ENCODE assay signal across 8 mouse cellular contexts in genomic region chr5:123343707-123344627, GRCm38 (mm10). TPM values are rescaled to one million over a fixed set of nuclear protein-coding genes. Genes with fewer than 3 reads are reported as not detected.
DNase-seq lines count a peak whose midpoint lies in the region; ATAC-seq and TF ChIP-seq lines count a peak whose summit lies in the region.

Gene Bcl7a, plus strand, starts transcription at chr5:123343834.

- peak within 1 kb of the TSS; percentile 91 for H3K4me2 ChIP-seq in hindbrain, embryonic 12.5 days (replicated peaks)
- H3K4me2 ChIP-seq in lung, postnatal 0 days (replicated peaks; ENCODE audit: low read depth, low read length) = peak within 1 kb of the TSS; percentile 96

- CTCF ChIA-PET in Patski (lab: Charles Lee) = interaction anchor here (0.9 kb wide), 2 partner anchors 33 to 34 kb away, joined by 3 read pairs; no protein-coding TSS in a partner anchor

- WGBS in hindbrain, embryonic 12.5 days = 1% methylated on average over 60 of the region's 69 CpGs
- 1% methylated on average over 55 of the region's 69 CpGs for WGBS in lung, postnatal 0 days

- H3K27ac ChIP-seq in hindbrain, embryonic 12.5 days = peak within 1 kb of the TSS; percentile 100
- peak within 1 kb of the TSS; percentile 96 for H3K27ac ChIP-seq in lung, postnatal 0 days (ENCODE audit: low read length)

- POLR2A ChIA-PET in Patski (lab: Charles Lee) = interaction anchor here (0.9 to 2.8 kb wide), 8 partner anchors 9 to 90 kb away, joined by 3 to 14 read pairs (median 4); no protein-coding TSS in a partner anchor

- no peak for TF ChIP-seq EP300 in lung, postnatal 0 days (IDR thresholded peaks at IDR 0.05)

- peak within 1 kb of the TSS; percentile 99 for H3K9ac ChIP-seq in hindbrain, embryonic 12.5 days
- H3K9ac ChIP-seq in lung, postnatal 0 days (replicated peaks; ENCODE audit: low read depth) = peak within 1 kb of the TSS; percentile 66

- H3K4me3 ChIP-seq in hindbrain, embryonic 12.5 days = peak within 1 kb of the TSS; percentile 97
- H3K4me3 ChIP-seq in lung, postnatal 0 days (ENCODE audit: low read depth, low read length) = peak within 1 kb of the TSS; percentile 89

- ATAC-seq in Patski = peak; percentile 52
- peak; percentile 90 for ATAC-seq in hindbrain, embryonic 12.5 days (ENCODE audit: low FRiP score)
- ATAC-seq in lung, postnatal 0 days = peak; percentile 82

- no peaks in the 10 kb centered on the region for H3K9me3 ChIP-seq in hindbrain, embryonic 12.5 days (replicated peaks)
- no peaks in the 10 kb centered on the region for H3K9me3 ChIP-seq in lung, postnatal 0 days (ENCODE audit: low read length)

- peaks cover 32% of the 10 kb centered on the region for H3K4me1 ChIP-seq in hindbrain, embryonic 12.5 days
- peaks cover 16% of the 10 kb centered on the region for H3K4me1 ChIP-seq in lung, postnatal 0 days (ENCODE audit: insufficient read depth, low read depth, low read length)

- in situ Hi-C loops in Patski (cut with MboI; ENCODE audit: low pct_unique_long_range_greater_than_20kb) = no loop called here

- DNase-seq in Patski (ENCODE audit: low read depth, low spot score) = peak; percentile 71
- DNase-seq in cerebellum, postnatal 10 days = peak; percentile 93 to 97
- peak; percentile 80 to 81 for DNase-seq in frontal cortex, postnatal 14 days (ENCODE audit: low spot score in 2 of 2)
- DNase-seq in layer of hippocampus, postnatal 10 days (ENCODE audit: low spot score in 2 of 2) = peak; percentile 98
- DNase-seq in lung, postnatal 0 days (ENCODE audit: low spot score) = peak; percentile 90
- peak; percentile 85 for DNase-seq in ovary, postnatal 14 days (ENCODE audit: low spot score)
- DNase-seq in thymus, postnatal 10 days (ENCODE audit: low spot score in 2 of 2) = peak; percentile 84 to 95

- TF ChIP-seq CTCF in Patski (IDR thresholded peaks at IDR 0.05) = no peak
- TF ChIP-seq CTCF in lung, postnatal 0 days (IDR thresholded peaks at IDR 0.05) = peak; percentile 58

- H3K27me3 ChIP-seq in Patski = no peaks in the 10 kb centered on the region
- no peaks in the 10 kb centered on the region for H3K27me3 ChIP-seq in hindbrain, embryonic 12.5 days
- H3K27me3 ChIP-seq in lung, postnatal 0 days (replicated peaks; ENCODE audit: insufficient read depth, low read length) = no peaks in the 10 kb centered on the region

- no peaks in the 10 kb centered on the region for H3K36me3 ChIP-seq in hindbrain, embryonic 12.5 days
- H3K36me3 ChIP-seq in lung, postnatal 0 days (ENCODE audit: insufficient read depth, low read length) = no peaks in the 10 kb centered on the region

RNA-seq across cellular contexts. Expression of gene Bcl7a, which starts in this region (rescaled TPM):
- 19.3 TPM for polyA plus RNA-seq in Patski (2021)
- polyA plus RNA-seq in hindbrain, embryonic 12.5 days (2016; fragmentation: Nextera tagmentation; extraction: Ambion mirVana) = 56.6 and 59.9 TPM in 2 replicates
- 10 to 100 TPM; 72.7 to 78.5 TPM for total RNA-seq in layer of hippocampus, postnatal 10 days (2021)
- polyA plus RNA-seq in lung, postnatal 0 days (2015; fragmentation: Nextera tagmentation; extraction: Ambion mirVana) = 7.7 and 7.9 TPM in 2 replicates

Comparison
In these comparisons a context has a peak if more than half of its experiments do, and no peak if none do; other contexts are left out.
1. Peak in every context shown above with its lines: DNase-seq, ATAC-seq, H3K4me3 ChIP-seq and H3K27ac ChIP-seq.